Mouse (Mus musculus): ENCODE measurements at regions not wholly inside any gene's neighbourhood (a gene's known extent, or its start where the extent isn't known, plus 50 kb on each side); places are given as distances from the start of the nearest gene placed in this dataset.

DNA sequence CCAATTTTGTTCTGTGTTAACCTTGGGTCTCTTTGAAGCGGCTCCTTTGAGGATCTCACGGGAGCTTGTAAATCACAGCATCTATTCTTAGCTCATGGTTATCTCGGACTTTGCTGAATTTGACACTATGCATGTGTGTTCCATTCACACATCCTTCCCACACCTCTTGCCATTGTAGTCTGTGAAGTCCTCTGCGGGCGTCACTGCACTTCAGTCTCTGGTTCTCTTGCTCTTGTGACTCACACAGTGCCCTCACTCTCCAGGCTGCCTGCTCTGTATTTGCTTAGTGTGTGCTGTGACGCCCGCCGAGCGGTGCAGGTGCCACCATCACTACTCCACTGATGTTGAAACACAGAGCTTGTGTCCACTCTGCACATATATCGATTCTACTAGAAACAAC is 1271.2 kb downstream of the Synb start:
- DNase-seq (ENCODE audit: low spot score): no peak

DNA sequence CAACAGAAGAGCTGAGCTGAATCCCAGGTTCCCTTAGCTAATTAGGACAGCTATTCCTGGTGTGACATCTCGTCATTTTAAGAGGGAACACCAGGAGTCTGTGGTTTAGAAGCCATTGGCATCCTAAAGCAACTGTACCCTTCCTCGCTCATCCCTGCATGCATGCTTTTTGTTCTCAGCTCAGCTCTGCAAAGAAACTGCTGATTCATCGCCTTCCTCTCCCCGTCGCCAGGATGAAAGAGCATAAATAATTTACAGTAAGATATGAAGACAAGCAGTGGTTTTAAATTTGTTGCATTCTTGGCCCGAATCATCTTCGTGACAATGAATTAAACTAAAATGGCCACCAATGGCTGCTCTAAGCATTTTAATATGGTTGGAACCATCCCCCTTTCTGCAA is 1272.9 kb downstream of the Synb start:
- DNase-seq (ENCODE audit: low spot score): no peak

DNA sequence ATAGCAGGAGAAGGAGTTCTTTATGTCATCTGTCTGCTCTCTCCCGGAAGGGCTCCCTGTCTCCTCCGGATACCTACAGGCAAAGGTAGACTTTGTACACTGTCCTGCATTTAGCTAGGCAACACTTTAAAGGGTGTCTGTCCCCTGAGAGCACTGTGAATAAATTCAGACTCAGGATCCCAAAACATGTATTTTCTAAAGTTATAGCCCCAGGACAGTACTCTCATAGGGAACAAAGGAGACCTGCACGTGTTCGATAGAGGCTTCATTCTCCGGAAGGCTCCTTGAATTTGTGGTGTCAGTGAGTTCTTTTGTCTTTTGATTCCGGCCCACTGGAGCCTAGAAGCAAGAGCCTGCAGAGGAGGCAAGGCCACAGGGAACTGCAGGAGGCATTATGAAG is 1273.3 kb downstream of the Synb start:
- no peak for DNase-seq (ENCODE audit: low spot score)

DNA sequence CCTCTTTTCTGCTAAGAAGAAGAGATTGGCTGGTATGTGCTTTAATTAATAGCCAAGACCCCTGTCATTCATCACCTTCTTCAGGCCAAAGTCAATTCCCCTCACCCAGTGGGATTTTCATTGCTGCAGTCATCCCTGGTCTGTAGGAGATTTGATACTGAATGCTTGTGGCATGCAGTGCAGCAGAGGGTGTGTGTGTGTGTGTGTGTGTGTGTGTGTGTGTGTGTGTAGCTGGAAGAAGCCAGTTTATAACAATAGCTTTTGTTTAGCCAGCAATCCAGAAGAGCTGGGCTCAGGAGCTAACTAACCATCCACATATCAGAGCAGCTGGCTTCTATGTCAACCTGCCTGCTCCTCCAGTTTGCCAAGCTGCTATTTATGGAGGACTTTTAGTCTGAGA is 1275.4 kb downstream of the Synb start:
- DNase-seq (ENCODE audit: low spot score): no peak

DNA sequence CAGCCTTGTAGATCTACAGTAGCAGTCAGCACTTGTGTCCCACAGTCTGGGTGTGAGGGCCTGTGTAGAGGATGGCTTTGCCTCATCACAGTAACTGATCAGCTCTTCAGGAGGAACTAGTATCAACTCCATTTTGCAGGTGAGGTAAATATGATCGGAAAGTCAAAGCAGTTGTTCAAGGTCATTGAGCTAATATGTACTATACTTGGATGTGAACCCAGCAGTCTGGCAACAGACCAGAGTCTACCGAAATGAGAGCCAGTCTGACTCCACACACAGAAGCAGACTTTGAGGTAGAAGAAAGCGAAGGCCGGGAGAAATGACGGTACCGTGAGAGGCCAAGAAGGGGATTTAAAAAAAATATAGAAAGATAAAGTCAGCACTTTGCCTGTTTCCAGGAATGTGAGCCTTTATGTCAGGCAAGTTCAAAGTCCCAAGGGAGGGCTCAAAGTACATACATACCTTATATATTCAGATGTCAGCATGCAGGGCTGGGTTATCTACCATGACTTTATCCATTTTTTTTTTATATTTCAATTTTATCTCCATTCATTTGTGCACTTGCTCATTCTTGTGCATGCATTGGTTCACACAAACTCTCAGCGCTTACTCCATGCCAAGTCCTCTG is 1297.2 kb downstream of the Synb start:
- no peak for DNase-seq (ENCODE audit: low spot score)

DNA sequence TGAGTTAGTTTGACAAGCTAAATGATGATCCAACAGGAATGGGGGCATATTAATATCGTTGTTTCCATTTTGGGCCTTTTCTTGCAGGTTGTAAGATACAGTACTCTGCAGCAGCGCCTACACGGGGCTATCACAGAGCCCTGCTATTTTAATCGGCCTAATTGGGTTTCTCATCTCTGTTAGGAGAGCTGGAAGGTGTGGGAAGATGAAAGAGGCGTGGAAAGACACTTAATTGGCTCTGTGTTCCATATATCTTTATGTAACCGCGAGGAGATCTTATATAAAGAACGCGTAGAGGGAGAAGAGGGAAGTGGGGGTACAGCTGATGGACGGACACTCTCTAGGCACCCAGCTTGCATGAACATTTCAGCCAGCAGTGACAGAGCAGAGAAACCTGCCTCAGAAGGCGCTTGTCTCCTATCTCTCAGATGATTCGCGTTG is 1300.5 kb downstream of the Synb start:
- no peak for DNase-seq (ENCODE audit: low spot score)

DNA sequence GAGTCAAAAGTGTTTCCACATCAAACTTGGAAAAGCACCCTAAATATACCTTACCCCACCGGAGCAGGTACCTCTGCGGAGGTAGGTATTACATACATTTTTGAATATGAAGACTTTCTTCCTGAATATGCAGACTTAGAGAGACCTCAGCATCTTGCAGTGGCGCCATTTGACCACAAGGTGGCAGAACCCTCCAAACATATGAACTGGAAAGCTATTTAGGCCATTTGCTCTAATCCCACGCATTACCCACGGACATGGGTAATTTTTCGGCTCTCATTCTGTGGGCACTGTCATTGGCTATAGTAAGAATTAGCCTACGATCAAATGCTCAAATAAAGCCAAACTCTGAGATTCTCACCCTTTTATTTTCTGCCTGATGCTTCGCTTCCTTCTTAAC is 1301.0 kb downstream of the Synb start:
- peak; percentile 34 for DNase-seq (ENCODE audit: low spot score)

DNA sequence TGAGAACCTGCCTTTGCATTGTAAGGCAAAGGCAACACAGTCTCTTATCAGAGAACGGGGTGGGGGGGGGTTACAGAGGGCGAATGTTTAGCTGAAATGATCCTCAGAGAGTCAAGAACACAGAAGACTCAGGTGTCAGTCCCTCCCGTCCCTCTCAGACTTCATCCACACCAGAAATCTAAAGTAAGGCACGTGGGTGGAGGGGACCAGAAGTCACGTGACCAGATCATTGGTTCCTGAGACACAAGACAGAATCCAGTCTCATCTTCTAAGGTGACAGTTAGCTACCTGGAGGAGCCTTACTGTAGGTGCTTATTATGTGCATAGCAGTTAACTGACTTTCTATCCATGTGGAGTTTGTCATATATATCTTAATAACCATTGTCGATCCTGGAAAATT is 1302.0 kb downstream of the Synb start:
- no peak for DNase-seq (ENCODE audit: low spot score)

DNA sequence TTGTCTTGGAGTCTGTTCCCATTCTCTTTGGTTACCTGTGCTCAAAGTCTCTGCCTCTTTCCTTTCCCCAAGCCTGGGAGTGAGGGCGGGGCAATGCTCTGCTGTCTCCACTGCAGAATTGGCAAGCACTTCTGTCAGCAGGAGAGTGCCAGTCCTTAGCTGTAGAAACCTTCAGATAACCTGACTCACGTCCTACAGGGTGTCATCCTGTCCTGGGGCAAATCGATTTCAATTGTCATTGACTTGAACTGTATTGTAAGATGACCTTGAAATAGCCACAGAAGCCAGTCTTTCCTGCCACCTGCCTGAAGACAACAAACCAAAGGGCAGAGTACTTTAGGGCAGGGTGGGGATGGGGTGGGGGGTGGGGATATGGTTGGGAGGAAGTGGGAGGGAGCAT is 1303.8 kb downstream of the Synb start:
- no peak for DNase-seq (ENCODE audit: low spot score)

All from gastrocnemius, adult 18-20 months (tissue).